Mouse (Mus musculus) monocyte, adult 59 days (primary cell): ENCODE data around the gene Gm16506. TPM values are rescaled to one million over a fixed set of nuclear protein-coding genes. Genes with fewer than 3 reads are reported as not detected.

Source experiments
- total RNA-seq, 2 experiments: library from RNA; stranded (reverse); gene quantifications; one replicate each; pipeline ENCODE4 v1.2.4; 2023

Gene Gm16506
- not detected for total RNA-seq

DNA sequence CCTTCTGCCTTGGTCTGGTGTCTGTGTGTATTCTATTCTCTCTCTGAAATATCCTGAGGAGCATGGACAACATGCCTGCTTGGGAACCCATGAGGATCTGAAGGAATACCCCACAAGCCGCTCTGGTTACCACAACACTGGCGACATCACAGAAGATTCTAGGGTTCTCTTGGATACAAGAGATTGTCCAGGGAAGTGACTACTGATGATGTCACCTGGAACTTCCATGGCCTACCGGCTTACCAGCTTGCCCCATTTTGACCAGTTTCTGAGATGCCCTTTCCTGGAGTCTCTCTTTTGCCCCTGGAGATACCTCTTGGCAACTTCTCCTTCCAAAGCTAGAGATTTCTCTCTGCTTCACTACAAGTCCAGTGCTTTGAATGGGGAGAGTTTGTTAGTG, at the start of gene Gm16506:
Gene Gm16506 (minus strand): TSS at position 101 of the 400 bp plus-strand sequence.

DNA sequence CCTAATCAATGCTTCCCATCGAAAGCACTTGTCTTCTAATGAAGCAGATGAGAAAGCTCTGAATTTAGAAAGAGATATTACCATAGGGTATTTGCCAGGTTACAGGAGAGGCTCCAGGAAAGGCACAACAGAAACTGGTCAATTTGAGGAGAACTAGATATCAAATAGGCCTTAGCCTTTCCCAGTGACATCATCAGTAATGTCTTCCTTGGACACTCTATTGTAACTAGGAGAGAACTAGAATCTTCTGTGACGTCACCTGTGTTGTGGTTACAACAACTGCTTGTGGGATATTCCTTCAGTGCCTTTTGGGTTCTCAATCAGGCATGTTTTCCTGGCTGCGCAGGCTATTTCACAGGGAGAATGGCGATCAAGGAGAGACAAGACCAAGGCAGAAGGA, 20.3 kb upstream of the Gm16506 start, which contains the start of gene Gm6526:
Gene Gm6526 (plus strand): TSS at position 301 of the 400 bp plus-strand sequence.

DNA sequence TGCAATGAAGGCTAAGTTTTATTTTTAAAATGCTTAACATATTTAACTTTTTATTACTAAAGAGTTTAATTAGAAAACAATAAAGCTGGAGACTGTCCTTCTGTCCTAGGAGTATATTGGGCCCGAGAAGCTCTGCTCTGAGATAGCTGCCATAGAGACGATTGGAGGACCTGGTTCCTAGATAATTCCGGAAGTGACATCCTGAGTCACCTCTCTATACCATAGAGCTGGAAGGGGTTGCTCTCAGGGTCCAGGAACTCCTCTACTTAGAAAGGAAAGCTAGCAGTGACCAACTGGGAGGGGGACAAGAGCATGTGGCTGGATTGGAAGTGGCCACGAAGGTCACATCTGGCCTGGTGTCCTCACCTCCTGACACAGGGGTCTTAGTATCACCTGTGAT, 29.7 kb downstream of the Gm16506 start, which contains the start of gene Gm7324:
Gene Gm7324 (plus strand): TSS at position 208 of the 400 bp plus-strand sequence.

DNA sequence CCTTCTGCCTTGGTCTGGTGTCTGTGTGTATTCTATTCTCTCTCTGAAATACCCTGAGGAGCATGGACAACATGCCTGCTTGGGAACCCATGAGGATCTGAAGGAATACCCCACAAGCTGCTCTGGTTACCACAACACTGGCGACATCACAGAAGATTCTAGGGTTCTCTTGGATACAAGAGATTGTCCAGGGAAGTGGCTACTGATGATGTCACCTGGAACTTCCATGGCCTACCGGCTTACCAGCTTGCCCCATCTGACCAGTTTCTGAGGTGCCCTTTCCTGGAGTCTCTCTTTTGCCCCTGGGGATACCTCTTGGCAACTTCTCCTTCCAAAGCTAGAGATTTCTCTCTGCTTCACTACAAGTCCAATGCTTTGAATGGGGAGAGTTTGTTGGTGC, 50.2 kb downstream of the Gm16506 start, which contains the start of gene Gm8165:
Gene Gm8165 (minus strand): TSS at position 101 of the 400 bp plus-strand sequence.

Other genes with a start within 250 kb of the Gm16506 start
- gene Gm5799, start 183.9 kb downstream of the Gm16506 start, total RNA-seq: not detected
- gene Gm17654, start 148.3 kb downstream of the Gm16506 start, total RNA-seq: not detected
- not detected for gene Gm10375, start 119.5 kb downstream of the Gm16506 start, total RNA-seq
- not detected for gene Gm8165, start 50.3 kb downstream of the Gm16506 start, total RNA-seq
- gene Gm7324, start 29.7 kb downstream of the Gm16506 start, total RNA-seq: 1 to 10 TPM in 1 of 2 experiments, not detected in 1; 1.2 TPM
- gene Gm6526, start 20.4 kb upstream of the Gm16506 start, total RNA-seq: not detected
- not detected for gene Gm8180, start 57.3 kb upstream of the Gm16506 start, total RNA-seq
- gene Ear1, start 148.0 kb upstream of the Gm16506 start, total RNA-seq: 10 to 100 TPM; 25.4 to 27.6 TPM
- not detected for gene Ear10, start 196.1 kb upstream of the Gm16506 start, total RNA-seq
- under 1 TPM; 0.39 to 0.76 TPM for gene Gm8113, start 197.9 kb upstream of the Gm16506 start, total RNA-seq
- not detected for gene Ang5, start 229.6 kb upstream of the Gm16506 start, total RNA-seq